Mouse (Mus musculus) bone marrow macrophage, adult 2 months (primary cell): ENCODE results near the gene Rbm8a.

Source experiments
- CTCF ChIP-seq: IDR thresholded peaks from 2 replicates; pipeline ENCODE4 v1.5.1; 2012; ENCODE audit warnings: low read depth, mild to moderate bottlenecking, low read length, moderate library complexity
- POLR2A ChIP-seq: IDR thresholded peaks from 2 replicates; pipeline ENCODE4 v1.6.1; 2012; ENCODE audit warnings: mild to moderate bottlenecking, low read depth, low read length, borderline replicate concordance

DNA sequence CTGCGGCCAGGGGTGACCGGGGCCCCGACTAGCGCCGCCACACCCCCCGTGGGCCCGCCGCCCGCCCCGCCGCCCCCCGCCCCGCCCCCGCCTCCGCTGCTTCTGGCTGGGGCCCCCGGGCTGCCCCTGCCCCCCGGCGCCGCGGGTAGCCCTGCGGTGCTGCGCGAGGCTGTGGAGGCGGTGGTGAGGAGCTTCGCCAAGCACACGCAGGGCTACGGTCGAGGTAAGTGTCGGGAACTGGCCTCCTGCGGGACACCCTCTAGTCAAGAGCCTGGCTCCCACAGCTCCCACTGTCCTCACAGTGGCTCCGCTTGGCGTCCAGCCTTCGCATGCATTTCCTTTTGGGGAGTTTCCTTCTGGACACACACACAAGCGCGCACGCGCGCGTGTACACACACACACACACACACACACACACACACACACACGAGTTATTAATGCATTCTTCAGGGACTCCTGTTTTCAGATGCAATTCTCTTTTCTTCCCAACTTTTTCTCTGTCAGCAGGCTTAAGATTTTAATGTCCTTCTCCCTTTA is 28.4 kb upstream of the Rbm8a start:
- no peak for TF ChIP-seq CTCF
- no peak for TF ChIP-seq POLR2A
